Mouse (Mus musculus) ovary, adult 18-20 months (tissue): ENCODE measurements around the gene Srl.
A peak's percentile ranks its signal among the peaks of the same experiment; 100 is the strongest.
"Not testable (repeated sequence)": the region's sequence is repeated elsewhere in the genome, so short reads cannot be mapped to it uniquely, and the experiment has no call there.

Experiments used
- DNase-seq: peaks from one replicate; pipeline ENCODE4 v3.0.0; 2022; ENCODE audit warnings: low spot score, mixed read lengths

The Srl gene

DNA sequence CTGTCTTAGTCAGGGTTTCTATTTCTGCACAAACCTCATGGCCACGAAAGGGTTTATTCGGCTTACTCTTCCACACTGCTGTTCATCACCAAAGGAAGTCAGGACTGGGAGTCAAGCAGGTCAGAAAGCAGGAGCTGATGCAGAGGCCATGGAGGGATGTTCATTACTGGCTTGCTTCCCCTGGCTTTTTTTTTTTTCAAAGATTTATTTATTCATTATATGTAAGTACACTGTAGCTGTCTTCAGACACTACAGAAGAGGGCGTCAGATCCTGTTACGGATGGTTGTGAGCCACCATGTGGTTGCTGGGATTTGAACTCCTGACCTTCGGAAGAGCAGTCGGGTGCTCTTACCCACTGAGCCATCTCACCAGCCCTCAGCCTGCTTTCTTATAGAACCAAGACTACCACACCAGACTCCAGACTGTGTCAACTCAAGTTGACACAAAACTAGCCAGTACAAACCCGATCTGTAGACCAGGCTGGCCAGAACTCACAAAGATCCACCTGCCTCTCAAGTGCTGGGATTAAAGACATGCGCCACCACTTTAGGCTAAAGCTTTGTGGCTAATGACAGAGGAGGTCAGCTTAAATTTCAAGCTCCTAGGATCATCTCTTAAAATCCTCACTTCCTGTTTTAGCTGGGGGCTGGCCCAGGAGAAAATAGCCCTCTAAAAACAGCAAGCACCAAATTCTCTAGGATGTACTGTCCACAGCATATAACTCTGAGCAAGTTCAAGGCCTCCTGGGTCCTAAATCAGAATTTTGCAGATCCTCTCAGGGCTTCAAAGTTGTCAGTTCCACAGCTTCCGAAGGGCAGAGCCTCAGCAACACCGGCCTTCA is 67.4 kb downstream of the Srl start:
- DNase-seq = not testable (repeated sequence)

DNA sequence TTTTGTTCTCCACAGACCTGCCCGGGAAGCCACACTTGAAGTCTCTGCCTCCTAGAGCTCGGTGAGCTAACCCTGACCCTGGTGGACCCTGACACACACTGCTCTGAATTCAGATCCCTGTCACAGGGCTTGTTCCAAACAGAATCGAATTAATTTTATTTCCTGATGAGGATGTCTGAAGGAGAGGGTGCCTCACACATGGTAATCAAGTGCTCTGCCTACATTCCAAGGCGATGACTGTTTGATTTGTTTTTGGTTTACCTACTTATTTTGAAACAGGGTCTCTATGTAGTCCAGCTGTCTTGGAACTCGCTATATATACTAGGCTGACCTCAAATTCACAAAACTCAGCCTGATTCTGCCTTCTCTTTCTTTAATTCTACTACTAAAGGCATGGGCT is 68.4 kb downstream of the Srl start:
- no peak for DNase-seq

DNA sequence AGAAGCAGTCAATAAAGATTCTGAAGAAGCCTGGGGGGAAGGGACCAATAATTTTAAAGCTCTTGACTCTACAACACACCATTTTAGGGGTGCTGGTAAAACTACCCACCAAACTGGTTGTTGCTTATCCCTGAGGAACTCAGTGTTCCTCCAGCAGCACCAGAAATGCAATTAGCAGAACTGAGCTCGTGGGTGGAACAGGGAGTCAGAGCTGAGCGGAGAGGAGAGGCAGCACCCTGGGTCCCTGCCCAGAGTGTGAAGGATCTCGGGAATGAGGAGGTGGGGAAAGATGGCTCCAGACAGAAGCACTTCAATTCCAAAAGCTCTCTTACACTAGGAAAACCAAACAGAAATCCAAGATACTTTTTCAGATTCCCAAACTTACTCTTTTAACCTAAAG is 68.9 kb downstream of the Srl start:
- peak; percentile 52 for DNase-seq

DNA sequence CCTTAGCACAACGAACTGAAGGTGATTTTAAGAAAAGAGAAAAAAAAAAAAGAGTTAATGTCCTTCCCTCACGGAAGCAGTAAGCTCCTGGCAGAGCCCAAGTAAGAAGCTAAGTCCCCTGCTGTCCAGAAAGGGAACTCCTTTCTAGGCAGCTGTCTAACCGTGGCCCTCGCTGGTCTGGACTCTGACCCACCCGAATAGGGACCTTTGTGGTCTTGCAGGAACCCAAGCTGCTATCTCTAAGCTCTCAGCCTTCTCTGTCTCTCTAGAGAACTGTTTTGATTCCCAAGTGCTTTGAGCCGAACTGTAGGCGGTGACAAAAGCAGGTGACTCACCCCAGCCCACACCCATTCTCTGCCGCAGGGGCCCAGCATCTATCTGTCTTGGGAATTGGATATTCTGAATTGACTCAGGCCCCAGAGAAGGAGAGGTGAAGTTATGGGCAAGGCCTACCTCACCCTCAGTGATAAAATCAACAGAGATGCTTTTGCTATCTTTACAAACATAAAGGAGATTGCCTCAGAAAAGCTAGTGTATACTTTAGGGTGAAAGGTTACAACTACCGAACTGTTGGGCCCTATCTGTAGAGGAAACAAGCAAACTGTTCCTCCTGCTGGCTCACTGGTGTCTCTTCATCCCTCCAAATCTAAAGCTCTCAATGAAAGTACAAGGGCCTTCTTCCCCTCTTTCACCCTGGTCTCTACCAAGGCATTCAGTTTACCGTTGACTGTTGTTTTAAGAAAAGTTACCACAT is 71.8 kb downstream of the Srl start:
- DNase-seq = no peak

DNA sequence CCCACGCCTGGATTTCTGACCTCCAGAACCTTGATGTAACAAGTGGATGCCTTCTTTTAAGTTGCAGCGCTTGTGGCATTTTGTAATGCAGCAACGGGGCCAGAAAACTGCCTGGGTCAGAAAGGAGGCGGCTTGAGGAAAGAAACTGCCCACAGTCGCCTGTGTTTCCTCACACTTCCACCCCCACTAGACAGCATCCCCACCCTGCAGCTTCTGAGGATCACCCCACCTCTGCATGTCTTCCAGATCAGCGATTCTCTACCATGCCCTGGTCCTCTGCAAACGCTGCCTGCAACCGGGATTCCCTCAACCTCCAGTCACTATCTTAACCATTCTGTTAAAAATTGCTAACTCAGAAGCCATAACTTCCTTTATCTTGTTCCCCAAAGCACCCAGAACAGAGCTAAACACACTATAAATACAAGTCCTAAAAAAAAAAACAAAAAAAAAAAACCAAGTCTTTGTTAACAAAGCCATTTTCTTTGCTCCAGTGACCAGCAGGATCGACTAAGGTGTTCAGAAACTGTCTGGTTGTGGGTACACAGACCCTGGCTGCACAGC is 77.0 kb downstream of the Srl start:
- no peak for DNase-seq

DNA sequence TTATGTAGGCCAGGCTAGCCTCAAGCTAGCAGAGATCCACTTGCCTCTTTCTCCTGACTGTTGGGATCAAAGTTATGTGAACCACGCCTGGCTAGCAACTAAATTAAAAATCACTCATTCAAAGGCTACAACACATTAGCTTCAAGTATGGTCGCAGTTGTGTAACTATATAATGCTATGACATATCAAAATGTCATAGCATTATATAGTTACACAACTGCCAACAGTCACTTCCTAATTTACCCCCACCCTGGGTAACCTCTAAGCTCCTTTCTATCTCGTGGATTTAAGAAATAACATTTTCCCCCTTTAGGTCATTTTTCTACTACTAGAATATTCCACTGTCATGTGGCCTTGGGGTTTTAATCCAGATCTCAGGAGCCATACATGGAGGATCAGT is 83.7 kb downstream of the Srl start:
- DNase-seq = no peak

DNA sequence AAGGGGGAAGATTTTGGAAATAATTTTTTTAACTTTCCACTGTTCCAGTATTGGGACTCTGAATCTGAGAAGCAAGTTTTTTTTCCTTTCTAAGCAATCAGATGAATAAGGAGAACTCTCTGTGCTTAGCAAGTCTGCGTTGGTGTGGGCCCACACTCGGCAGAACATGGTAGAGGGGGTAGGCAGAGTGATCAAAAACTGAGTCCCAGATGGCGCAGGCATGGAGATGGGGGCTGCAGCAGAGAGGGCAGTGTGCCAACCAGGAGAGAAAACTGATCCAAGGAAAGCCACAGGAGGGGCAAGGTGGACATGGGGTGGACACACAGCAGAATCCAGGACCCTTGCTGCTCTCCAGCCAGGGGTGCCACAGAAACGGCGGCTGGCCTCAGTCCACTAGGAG is 85.2 kb downstream of the Srl start:
- DNase-seq = no peak

DNA sequence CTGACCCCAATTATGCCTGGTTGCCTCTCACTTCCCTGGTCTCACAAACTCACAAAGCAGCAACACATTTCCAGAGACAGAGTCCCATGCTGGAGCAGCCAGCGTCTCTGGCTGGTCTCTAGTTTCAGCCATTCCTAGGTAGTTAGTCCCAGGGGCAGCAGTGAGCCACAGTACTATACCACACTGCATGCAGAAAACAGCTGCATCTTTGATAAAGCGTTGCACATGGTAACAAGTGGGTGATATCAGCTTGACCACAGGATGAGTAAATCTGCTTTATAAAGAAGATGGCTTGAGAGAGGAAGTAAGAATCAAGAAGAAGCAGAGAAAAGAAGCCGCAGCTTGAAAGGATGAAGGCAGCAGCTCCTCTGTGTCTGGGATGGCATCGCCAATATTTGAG is 85.9 kb downstream of the Srl start:
- DNase-seq = no peak

DNA sequence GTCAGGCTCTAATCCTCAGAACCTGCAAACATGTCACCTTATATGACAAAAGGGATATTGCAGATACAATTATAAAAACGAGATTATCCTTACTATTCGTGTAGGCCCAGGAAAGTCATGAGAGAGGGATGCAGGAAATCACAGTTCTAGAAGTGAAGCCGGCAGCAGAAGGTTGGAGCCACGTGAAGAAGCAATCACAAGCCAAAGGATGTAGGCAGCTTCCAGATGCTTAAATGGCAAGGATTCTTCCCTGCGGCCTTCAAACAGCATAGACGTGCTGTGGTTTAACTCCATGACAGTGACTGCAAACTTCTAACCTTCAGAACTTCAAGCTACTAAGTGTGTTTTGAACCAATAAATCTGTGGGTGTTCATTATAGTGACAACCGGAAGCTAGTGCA is 87.1 kb downstream of the Srl start:
- DNase-seq = no peak

DNA sequence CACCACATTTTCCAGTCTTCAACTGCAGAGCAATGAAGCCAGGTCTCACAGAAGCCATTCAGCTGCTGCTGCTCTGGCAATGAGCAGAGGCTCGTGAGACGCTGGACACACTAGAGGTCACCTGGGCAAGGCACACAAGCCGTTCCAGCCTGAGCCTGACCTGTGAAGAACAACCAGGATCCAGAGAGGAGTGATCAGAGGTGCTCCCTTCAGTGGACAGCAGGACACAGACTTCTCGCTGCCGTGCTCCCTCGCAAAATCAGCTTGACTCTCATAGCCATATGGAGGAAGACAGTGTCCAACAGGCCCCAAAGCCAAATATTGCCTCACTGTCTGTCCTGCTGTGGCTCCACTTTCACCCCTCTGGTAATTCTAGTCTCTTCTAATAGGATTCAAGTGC is 92.2 kb downstream of the Srl start:
- DNase-seq = no peak

DNA sequence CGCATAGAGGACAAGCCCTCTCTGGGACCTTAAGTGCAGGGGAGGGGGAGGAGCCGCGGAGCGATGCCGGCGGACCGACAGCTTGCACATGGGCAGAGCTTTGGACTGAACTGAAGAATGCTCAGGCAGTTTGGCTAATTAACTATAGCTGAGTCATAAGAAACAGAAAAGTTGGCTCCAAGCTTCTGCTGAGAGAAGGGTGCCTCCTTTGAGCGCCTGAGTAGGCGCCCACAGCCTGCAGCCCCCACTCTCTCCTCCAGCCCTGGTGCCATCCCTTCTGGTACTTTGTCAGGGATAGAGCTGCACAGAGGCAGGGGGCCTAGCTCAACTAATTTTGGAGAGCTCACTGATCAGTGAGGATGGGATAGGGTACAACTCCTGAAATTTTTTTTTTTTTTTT is 93.4 kb downstream of the Srl start:
- DNase-seq = no peak

DNA sequence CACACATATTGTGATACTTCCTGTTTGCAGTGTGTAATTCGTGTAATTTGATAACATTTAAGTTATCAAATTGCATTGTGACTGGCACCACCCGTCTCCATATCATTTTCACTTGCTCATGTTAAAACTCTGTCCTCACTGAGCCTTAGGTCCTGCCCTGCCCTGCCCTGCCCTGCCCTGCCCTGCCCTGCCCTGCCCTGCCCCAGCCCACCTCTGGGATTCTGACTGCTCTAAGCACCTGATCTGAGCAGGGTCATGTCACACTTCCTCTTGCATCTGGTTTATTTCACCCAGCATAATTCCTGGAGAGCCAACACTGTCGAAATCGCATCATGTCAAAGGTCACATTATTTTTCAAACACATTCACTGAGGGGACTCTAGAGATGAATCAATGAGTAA is 95.2 kb downstream of the Srl start:
- DNase-seq = no peak

DNA sequence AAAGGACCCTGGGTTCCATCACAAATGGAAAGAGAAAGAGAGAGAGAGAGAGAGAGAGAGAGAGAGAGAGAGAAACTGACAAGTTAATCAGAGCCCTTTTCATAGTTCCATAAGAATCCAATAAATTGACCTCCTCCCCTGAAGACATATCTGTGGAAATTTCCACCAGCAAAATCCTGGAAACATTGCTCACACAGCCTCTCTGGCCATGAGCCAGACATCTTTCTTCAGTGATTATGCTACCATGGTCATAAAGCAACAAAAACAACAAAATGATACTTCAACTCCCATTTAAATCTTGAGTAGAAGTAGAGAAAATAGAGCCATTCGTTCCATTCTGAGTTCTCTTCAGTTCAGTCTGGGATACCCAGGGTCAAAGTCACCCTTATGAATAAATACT is 97.2 kb downstream of the Srl start:
- DNase-seq = no peak

DNA sequence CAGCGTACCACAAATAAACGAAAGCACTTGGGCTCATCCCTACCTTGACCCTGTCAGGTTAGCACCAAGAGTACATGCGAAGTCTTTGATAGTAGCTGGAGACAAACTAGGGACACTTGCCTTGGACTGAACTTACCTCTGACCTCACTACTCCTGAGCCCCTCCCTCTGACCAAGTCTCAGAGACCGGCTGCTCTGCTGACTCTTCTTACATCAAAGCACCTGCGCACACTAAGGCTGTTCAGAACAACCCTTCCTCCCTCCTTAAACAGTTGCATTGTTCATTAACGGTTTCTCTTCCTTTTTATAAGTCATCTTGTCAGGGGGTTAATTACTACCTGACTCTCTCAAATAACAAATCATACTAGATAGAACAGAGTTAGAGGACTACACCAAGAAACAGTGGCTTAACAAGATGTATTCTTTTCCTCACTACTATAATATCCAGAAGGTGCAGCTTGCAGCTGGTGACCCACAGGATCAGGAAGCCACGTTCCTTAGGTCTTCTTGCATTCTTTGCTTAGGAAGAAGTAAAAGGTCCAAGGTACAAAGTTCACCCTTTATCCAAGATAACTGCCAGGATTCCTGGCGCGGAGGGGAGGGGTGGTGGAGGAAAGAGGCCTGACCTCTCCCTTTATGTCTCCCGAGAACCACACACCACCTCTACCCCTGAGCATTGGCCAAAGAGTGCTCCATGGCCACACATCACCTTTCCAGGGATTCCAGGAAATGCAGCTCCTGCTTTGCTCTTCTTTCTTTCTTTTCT is 102.1 kb downstream of the Srl start:
- no peak for DNase-seq

DNA sequence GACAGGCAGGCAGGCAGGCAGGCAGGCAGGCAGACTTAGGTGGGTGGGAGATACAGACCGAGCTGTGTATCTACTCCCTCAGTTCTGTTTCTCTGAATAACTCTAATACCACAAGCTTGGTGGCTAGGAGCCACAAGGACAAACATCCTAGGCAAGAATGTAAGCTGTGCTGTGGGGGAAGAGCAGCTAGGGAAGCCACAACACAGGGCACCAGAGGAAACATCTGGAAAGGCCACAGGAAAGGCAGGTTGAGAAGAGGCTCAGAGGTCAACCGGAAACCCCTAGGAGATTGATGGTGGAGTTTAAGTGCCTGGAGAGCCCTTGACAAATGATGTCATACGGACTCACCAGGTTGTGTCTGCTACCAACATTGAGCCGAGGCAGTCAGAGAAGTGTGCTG is 104.9 kb downstream of the Srl start:
- peak; percentile 63 for DNase-seq

DNA sequence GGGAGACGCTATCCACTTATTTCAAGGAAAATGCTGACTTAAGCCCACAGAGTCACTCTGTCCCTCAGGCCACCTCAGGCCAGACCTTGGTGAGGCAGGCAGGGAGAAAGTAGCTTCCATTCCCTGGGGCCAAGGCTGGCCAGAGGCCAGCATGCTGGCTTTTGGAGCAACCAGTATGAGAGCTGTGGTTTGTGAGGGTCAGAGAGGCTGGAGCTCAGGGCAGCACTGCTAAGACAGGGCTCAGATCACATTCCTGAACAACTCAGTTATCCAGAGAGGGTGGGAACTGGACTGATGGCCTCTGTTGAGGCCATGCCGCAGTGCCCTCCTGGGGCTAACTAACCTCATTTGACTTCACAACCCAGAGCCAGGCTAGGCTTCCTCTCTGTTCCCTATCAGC is 106.2 kb downstream of the Srl start:
- DNase-seq = peak; percentile 75

DNA sequence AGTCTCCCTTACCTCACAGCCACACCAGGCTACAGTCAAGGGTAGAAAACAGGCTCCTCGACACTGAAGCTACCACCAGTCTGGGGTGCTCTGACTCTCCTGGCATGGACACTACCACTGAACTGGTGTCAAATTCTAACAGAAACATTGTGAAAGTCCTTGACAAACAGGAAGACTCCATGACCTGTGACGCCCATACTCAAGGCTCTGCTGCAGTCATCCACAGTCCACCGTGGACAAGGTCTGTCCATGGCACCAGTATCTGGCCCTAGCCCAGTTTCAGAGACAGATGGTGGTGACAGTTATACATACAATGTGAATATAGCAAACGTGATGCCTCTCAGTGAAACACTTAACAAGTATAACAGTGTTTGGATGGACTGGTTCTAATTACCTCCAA is 109.8 kb downstream of the Srl start:
- no peak for DNase-seq

DNA sequence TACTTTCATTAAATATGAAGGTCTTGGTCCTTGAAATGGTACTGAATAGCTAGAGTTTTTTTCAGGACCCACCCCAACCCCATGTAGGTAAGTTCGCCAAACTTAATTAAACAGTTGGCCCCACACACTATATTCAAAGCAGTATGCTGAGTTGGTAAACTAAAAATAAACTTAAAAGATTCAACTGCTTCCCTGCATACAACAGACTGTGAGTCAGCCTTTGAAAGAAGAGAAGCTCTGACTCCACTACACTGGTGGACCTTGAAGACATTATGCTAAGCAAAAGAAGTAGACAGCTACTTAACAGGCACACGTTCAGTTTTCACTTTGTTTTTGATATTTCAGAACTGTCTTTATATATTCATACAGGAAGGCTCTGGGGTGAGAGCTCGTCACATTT is 110.6 kb downstream of the Srl start:
- no peak for DNase-seq

DNA sequence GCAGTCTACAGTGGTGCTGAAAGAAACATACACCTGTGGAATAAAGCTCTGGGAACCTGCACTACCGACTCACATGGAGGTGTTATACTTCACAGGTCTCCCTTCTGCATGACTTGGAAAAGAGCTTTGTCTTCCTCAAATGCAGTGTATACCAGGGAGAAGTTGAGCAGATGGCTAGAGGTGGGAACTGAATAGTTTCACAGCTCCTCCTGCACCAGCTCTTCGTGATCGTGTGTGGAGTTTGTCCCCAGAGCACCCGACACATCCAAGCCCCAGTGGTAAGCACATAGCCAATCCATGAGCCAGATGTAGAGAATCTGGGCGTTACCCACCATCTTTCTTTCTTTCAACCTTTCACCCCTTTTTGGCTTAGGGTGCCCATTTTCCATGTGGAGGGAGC is 111.4 kb downstream of the Srl start:
- DNase-seq = no peak
